Mouse (Mus musculus) hindbrain, postnatal 0 days (tissue): ENCODE results near the gene Dhx29. TPM values are rescaled to one million over a fixed set of nuclear protein-coding genes. Genes with fewer than 3 reads are reported as not detected.

Source experiments
- ATAC-seq: fragments of 200-750 bp; cut with Nextera tagmentation; 2 replicates; pipeline ENCODE4 v1.8.0; 2017; ENCODE audit warnings: mild to moderate bottlenecking, moderate TSS enrichment, moderate library complexity
- DNase-seq: peaks from one replicate; pipeline ENCODE4 v3.0.0-alpha.2; 2015; ENCODE audit warnings: low spot score
- H3K27ac ChIP-seq: fragments of 300-500 bp; sonication (generic); 2 replicates; pipeline ENCODE4 v1.5.1; 2014; ENCODE audit warnings: mild to moderate bottlenecking
- H3K27me3 ChIP-seq: fragments of 300-500 bp; sonication (generic); 2 replicates; pipeline ENCODE4 v1.6.1; 2014; ENCODE audit warnings: low read length, mixed read lengths; ENCODE audit not compliant: insufficient read depth
- H3K36me3 ChIP-seq: fragments of 300-500 bp; sonication (generic); 2 replicates; pipeline ENCODE4 v1.6.1; 2014; ENCODE audit warnings: low read length, mixed read lengths; ENCODE audit not compliant: insufficient read depth
- H3K4me1 ChIP-seq: fragments of 300-500 bp; sonication (generic); 2 replicates; pipeline ENCODE4 v1.6.1; 2014; ENCODE audit warnings: antibody characterized with exemption, low read length, mixed read lengths; ENCODE audit not compliant: insufficient read depth
- H3K4me2 ChIP-seq: fragments of 300-500 bp; sonication (generic); 2 replicates; pipeline ENCODE4 v1.6.1; 2014; ENCODE audit warnings: low read depth, mild to moderate bottlenecking, low read length, moderate library complexity, mixed read lengths
- H3K4me3 ChIP-seq: fragments of 300-500 bp; sonication (generic); 2 replicates; pipeline ENCODE4 v1.5.1; 2014; ENCODE audit warnings: low read length
- H3K9ac ChIP-seq: fragments of 300-500 bp; sonication (generic); replicated peaks from 2 replicates; pipeline ENCODE4 v1.6.1; 2014; ENCODE audit warnings: mild to moderate bottlenecking, low read length, moderate library complexity, mixed read lengths
- H3K9me3 ChIP-seq: fragments of 300-500 bp; sonication (generic); 2 replicates; pipeline ENCODE4 v1.6.1; 2016; ENCODE audit warnings: low read length, mixed read lengths
- CTCF ChIP-seq: IDR thresholded peaks from 2 replicates; pipeline ENCODE4 v1.5.1; 2016; ENCODE audit warnings: antibody characterized with exemption, control low read depth, low read depth
- WGBS: fragments of 180-500 bp; shearing (Covaris S2); extraction: QIAGEN DNeasy Blood & Tissue Kit; methylation state at CpG from one replicate; pipeline ENCODE4 v1.1.7; 2014; 5-methylcytosine and 5-hydroxymethylcytosine counted together
- polyA plus RNA-seq: library from polyadenylated mRNA; unstranded; fragments of >200 nt; fragmentation: Nextera tagmentation; extraction: Ambion mirVana; gene quantifications from 2 replicates; pipeline ENCODE4 v1.2.1, GENCODE M21; 2015
- total RNA-seq: library from RNA; depleted of rRNA; stranded (reverse); fragments of >200 nt; gene quantifications from 2 replicates; pipeline ENCODE4 v1.2.3, GENCODE M21; 2014

Gene Dhx29
- total and polyA plus RNA-seq, 2 experiments from 2014 or later: 15.2 to 29.5 TPM

DNA sequence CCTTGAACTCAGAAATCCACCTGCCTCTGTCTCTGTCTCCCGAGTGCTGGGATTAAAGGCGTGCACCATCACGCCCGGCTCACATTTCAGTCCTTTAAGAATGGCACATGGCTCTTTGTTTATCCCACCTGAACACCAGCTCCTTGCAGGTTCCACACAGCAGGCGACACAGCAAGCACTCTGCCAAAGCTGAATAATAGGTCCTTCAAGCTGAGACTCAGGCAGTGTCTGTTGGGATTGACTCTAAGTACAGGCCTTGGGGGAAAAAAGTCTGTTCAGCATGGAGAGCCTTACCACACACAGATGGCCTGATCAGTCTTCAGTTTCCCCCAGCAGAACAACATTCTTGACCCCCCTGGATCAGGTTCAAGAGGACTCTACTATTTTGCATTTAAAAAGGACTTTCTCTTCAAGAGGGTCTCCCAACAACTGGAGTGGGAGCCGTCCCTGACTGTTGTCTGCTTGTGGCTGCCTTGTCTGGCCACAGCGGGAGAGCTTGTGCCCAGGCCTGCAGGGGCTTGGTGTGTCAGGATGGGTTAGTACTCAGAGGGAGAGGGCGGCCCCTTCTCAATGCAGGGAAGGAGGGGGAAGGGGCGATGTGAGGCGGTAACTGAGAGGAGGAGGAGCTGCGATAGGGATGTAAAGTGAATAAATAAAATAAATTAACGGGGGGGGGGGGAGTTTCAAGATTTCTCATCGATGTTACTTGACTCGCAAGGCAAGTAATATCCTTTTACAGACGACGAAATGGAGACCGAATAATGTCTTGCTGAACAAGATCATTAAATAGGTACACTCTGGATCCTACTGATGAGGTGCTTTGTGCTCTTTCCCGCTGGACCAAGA is 58.6 kb downstream of the Dhx29 start:
- H3K27me3 ChIP-seq: peaks cover 29% of the 10 kb centered on the region
- peak overlapping the region; percentile 69; the same call in 1 of the 2 replicates for H3K4me2 ChIP-seq
- no peaks in the 10 kb centered on the region for H3K9me3 ChIP-seq
- ATAC-seq: no peak
- TF ChIP-seq CTCF: no peak
- H3K9ac ChIP-seq: no peak overlapping the region
- no peak overlapping the region for H3K27ac ChIP-seq
- DNase-seq: no peak
- WGBS: 8% methylated on average over 18 of the region's 18 CpGs
- H3K4me3 ChIP-seq: no peak overlapping the region; the same call in 1 of the 2 replicates
- no peaks in the 10 kb centered on the region for H3K4me1 ChIP-seq
- no peaks in the 10 kb centered on the region for H3K36me3 ChIP-seq

DNA sequence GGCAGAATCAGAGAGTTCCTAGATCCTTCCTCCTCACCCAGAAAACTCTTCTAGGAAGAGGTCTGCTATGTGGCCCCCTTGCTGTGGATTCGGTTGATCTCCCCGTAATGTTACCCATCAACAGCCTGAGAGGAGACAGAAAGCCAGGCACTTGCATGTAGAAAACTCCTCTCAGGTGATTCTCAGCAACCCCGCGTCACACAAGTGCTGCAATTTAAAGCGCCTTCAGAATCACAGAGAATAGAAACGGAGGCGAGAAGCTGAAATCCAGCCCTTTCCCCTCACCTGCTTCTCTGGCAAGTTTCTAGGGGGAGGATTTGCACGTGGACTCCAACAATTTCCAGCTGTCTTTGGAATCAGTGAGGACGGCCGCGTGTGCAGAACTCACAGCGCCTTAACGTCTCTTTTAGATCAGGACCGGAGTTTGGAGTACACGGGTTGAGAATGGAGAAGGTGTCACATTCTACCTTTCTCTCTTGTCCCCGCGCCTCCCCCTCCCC is 59.2 kb downstream of the Dhx29 start:
- TF ChIP-seq CTCF: no peak
- H3K27ac ChIP-seq: no peak overlapping the region
- no peak for DNase-seq
- H3K4me2 ChIP-seq: peak overlapping the region; percentile 69
- no peaks in the 10 kb centered on the region for H3K9me3 ChIP-seq
- no peak for ATAC-seq
- H3K4me1 ChIP-seq: no peaks in the 10 kb centered on the region
- H3K27me3 ChIP-seq: peaks cover 35% of the 10 kb centered on the region
- 3% methylated on average over 17 of the region's 17 CpGs for WGBS
- peak overlapping the region; percentile 54; the same call in 1 of the 2 replicates for H3K4me3 ChIP-seq
- H3K36me3 ChIP-seq: no peaks in the 10 kb centered on the region
- no peak overlapping the region for H3K9ac ChIP-seq

DNA sequence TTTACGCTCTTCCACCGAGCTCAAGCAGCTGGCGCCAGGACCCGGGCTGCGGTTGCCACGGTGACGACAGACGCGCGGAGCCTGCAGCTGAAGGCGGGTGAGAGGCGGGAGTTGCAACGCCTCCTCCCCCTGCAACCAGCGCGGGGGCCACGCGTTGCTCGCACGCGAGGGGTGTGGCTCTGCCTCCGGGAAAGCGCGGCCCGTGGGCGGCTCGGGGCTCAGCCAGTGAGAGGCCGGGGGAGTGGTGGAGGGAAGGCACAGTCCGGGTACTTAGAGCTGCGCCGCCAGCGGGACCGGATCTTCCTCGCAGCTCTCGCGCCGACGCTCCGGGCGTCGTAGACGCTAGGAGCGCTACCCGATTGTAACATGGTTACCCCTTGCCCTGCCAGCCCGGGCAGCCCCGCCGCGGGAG is 60.3 kb downstream of the Dhx29 start, which contains the start of gene Ccno:
Ccno (plus strand) TSS at position 271 of the 412 bp plus-strand sequence.
- H3K4me2 ChIP-seq: peak within 1 kb of the TSS; percentile 69
- H3K9me3 ChIP-seq: no peaks in the 10 kb centered on the region
- H3K36me3 ChIP-seq: no peaks in the 10 kb centered on the region
- H3K27ac ChIP-seq: peak within 1 kb of the TSS; percentile 45; the same call in 1 of the 2 replicates
- peak; percentile 98 for ATAC-seq
- H3K9ac ChIP-seq: peak within 1 kb of the TSS; percentile 43; the same call in 1 of the 2 replicates
- peak; percentile 96 for DNase-seq
- peak within 1 kb of the TSS; percentile 54 for H3K4me3 ChIP-seq
- WGBS: under 1% methylated on average over 45 of the region's 47 CpGs
- TF ChIP-seq CTCF: peak; percentile 6; the same call in 1 of the 2 replicates
- no peaks in the 10 kb centered on the region for H3K4me1 ChIP-seq
- H3K27me3 ChIP-seq: peaks cover 41% of the 10 kb centered on the region

DNA sequence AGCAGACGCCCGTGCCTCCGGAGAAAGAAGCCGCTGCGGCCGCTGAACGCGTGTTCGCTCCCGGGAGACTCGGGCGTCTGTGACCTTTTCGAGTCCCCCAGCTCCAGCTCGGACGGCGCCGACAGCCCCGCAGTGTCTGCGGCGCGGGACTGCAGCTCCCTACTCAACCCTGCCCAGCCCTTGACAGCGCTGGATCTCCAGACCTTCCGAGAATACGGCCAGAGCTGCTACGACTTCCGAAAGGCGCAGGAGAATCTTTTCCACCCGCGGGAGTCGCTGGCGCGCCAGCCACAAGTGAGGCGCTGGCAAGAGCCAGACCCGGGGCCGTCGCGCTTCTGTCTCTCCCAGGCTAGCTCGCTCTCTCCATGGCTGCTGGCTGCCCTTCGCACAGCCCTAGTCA is 60.7 kb downstream of the Dhx29 start:
- peak overlapping the region; percentile 43; the same call in 1 of the 2 replicates for H3K9ac ChIP-seq
- TF ChIP-seq CTCF: no peak

DNA sequence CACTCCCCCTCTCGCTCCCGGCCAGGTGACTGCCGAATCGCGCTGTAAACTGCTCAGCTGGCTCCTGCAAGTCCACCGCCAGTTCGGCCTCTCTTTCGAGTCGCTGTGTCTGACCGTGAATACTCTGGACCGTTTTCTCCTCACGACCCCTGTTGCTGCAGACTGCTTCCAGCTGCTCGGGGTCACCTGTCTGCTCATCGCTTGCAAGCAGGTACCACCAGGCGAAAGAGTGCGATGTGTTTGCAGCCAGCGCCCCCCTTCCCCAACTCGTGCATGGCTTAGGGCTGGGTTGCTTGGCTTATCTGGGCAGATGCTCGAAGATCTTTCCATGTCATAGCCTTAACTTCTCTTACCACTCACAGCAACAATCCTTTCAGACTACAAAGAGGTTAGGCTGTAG is 61.6 kb downstream of the Dhx29 start:
- under 1% methylated on average over 19 of the region's 19 CpGs for WGBS
- peaks cover 53% of the 10 kb centered on the region for H3K27me3 ChIP-seq
- peaks cover 2% of the 10 kb centered on the region; the same call in 1 of the 2 replicates for H3K4me1 ChIP-seq
- H3K9ac ChIP-seq: no peak overlapping the region
- no peak for ATAC-seq
- peak; percentile 23; the same call in 1 of the 2 replicates for TF ChIP-seq CTCF
- peak; percentile 20 for DNase-seq
- H3K36me3 ChIP-seq: no peaks in the 10 kb centered on the region
- peak overlapping the region; percentile 69 for H3K4me2 ChIP-seq
- H3K27ac ChIP-seq: no peak overlapping the region
- no peaks in the 10 kb centered on the region for H3K9me3 ChIP-seq
- H3K4me3 ChIP-seq: peak overlapping the region; percentile 54

More for the DNA sequence above, 60.7 kb downstream of the Dhx29 start:
- H3K4me2 ChIP-seq: peak overlapping the region; percentile 69
- H3K27me3 ChIP-seq: peaks cover 44% of the 10 kb centered on the region
- peak overlapping the region; percentile 54 for H3K4me3 ChIP-seq
- no peaks in the 10 kb centered on the region for H3K36me3 ChIP-seq
- H3K4me1 ChIP-seq: no peaks in the 10 kb centered on the region
- peak; percentile 58 for ATAC-seq
- WGBS: under 1% methylated on average over 39 of the region's 39 CpGs
- peak overlapping the region; percentile 45; the same call in 1 of the 2 replicates for H3K27ac ChIP-seq
- H3K9me3 ChIP-seq: no peaks in the 10 kb centered on the region
- DNase-seq: peak; percentile 51

DNA sequence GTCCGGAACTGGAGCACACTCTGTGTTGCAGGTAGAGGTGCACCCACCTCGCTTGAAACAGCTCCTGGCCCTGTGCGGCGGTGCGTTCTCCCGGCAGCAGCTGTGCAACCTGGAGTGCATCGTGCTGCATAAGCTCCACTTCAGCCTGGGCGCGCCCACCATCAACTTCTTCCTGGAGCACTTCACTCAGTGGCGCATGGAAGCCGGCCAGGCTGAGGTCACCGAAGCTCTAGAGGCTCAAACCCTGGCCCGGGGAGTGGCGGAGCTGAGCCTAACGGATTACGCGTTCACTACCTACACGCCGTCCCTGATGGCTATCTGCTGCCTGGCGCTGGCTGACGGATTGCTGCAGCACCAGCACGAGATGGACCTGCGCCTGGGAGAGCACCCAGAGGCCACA is 62.3 kb downstream of the Dhx29 start:
- Histone ChIP-seq H3K36me3 (no peaks in the 10 kb centered on the region), H3K4me1 (peaks cover 5% of the 10 kb centered on the region; the same call in 1 of the 2 replicates), H3K4me2 (peak overlapping the region; percentile 39), H3K27ac (no peak overlapping the region), H3K9ac (no peak overlapping the region), H3K27me3 (peaks cover 60% of the 10 kb centered on the region), H3K9me3 (no peaks in the 10 kb centered on the region), H3K4me3 (peak overlapping the region; percentile 54)
- DNase-seq (no peak), ATAC-seq (no peak)
- under 1% methylated on average over 23 of the region's 23 CpGs for WGBS
- TF ChIP-seq CTCF: no peak
